Mouse (Mus musculus) testis, postnatal 10 days (tissue): Measurements from ENCODE around the gene Lgals9.

Experiments
- DNase-seq: peaks from one replicate; pipeline ENCODE4 v3.0.0; 2021; ENCODE audit warnings: low spot score

Gene Lgals9

DNA sequence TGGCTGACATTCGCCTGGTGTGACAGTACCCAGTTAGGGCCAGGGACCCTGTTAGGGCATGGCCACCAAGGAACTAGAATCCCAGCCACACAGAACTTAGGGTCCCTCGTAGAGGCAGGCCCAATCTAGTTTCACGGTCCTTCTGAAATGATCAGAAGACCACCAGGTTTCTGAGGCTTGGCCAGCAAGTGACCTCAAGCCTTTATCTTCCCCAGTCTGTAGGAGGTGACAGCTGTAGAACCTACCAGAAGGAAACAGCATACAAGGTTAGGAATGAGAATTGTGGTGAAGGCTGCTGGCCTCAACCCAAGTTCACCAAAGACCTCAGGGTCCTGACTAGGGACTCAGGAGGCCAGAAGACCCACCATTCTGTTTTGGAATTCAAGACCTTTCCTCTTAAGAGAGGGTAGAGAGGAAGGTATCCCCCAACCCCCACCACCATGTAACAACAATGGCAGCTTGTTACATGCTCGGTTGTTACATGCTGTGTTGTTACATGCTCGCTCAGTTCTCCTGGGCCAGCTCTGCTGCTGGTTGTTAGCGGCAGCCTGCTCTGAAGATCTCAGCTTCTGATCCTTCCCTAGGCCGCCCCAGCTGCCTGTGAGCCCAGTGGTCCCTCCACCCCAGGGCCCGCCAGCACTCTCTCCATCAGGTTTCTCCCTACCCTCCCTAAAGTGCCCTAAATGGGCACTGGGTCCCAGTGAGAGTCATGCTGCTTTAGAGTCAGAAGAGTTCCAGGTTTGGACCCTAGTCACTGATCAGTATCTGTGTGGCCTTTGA, 7.8 kb downstream of the Lgals9 start:
- DNase-seq = no peak

DNA sequence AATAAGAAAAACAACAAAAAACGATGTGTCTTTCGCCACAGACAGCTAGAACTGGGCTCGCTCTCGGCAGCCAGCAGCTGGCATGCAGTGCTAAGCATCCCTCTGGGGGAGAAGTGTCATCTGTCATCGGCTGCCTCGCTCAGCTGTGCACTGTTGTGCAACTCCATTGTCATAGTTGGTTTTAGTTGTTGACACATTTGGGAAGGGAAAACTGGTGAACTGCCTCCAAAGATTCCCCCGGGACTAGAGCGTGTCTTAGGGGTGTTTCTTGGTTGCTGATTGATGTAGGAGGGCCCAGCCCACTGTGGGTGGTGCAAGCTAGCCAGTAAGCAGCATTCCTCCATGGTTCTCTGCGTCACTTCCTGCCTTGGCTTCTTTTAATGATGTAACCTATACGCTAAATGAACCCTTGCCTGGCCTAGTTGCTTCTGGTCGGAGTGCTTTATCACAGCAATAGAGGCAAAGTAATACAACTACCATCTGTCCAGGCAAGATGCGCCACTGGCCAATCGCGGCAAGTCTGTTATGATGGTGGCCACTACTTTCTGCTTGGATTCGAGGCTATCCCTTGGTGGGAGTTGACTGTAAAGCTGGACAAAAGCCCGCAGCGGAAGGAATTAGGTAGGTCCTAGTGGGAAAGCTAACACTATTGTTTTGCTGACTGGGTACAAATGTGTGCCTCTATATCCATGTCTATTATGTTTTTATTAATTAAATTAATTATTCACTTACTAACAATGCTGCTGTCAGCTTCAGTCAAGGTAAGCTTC, 11.2 kb downstream of the Lgals9 start:
- DNase-seq = no peak

DNA sequence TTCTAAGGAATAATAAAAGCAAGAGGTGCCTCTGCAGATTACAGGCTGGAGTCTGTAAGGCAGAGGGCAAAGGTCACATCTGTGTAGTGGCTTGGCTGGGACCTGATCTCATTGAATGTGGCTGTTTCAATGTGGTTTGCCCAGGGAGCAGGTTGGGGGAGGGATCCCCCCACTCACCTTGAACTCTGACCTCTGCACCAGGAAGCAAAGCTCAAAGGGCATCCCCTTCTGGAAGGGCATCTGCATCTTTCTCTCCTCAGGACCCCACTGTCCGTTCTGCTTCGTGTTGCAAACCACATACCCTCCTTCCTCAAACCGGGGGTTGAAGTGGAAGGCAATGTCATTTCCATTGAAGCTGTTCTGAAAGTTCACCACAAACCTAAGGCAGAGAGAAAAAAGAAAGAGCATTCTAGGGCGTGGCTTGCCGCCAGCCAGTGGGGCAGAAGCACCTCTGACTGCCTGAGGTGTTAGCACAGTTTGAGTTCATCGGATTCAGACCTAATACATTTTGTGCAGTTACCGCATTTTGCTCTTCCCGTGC, 11.9 kb downstream of the Lgals9 start:
- no peak for DNase-seq

DNA sequence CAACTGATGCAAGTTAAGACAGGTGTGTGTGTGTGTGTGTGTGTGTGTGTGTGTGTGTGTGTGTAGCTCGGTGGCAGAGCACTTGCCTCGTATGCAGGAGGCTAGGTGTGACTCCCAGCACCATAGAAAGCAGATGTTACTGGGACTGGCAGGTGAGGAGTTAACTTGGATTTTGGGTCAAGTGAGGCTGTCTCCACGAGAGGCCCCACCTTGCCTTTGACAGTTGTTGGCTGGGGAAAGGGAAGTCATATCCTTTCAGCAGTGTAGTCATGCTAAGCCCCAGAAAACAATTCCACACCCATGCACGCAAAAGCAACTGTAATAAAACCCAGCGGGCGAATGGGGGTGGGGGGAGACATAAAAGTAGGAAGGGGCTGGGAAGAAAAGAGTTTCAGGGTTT, 12.4 kb downstream of the Lgals9 start:
- DNase-seq = no peak

DNA sequence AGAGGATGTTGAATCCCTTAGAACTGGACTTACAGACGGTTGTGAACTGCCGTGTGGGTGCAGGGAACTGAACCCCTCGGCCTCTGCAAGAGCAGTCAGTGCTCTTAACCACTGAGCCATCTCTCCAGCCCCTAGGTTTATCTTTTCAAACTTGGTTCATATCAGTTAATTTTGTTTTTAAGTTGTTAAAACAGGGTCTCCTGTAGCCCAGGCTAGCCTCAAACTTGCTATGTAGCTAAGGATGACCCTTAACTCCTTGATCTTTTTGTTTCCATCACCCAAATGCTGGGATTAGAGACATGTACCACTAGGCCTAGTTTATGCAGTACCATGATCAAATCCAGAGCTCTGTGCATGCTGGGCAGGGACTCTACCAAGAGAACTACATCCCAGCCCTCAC, 13.0 kb downstream of the Lgals9 start:
- DNase-seq = no peak

DNA sequence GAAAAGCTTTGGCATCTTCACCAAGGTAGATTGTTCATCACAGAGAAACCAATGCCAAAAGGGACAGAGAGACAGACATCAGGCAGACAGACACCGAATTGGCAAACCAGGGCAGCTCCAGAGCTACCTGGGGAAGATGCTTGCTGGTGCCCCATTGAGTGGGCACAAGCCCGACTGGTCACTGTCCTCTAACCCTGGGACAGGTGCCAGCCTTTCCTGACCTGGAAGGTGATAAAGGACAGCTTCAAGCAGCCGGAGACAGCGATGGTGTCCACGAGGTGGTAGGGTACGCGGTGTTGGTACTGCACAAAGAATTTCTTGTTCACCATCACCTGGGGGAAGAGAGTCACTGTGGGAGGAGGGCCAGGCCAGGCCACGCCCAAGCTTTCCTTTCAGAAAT, 13.7 kb downstream of the Lgals9 start:
- no peak for DNase-seq

DNA sequence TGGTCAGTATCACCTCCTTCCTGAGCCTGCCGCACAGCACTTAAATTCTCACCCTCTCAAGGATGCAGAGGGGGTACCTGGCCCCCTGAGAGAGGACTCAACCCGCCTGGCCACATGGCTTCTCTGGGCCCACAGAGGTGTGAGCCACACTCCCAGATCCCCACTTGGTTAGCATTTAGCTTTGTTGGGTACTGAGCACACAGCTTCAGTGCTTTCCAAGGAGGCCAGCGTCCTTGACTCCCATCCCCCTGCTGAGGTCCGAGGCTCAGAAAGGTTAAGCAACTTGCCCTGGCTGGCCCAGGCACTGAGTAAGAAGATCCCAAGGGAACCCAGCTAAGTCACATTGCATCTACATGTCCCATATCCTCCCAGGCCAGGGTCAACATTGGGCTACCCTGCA, 16.6 kb downstream of the Lgals9 start:
- DNase-seq = no peak

DNA sequence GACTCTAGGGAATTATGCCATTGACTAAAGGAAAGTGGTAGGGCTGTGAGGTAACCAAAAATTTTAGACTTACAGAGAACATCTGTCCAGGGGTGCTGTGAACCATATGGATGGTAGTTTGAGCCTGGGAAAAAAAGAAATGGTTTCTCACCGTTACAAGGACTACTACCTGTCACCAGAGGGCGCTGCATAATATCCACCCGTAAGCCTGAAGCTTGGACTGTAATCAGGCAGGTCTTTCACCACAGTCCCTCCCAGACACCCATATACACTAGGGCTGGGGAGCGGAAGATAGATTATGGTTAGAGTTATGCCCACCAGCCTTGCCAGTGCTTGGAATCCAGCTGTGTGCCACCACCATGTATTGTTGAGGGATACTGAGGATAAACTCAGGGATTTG, 17.4 kb downstream of the Lgals9 start:
- peak; percentile 71 for DNase-seq

DNA sequence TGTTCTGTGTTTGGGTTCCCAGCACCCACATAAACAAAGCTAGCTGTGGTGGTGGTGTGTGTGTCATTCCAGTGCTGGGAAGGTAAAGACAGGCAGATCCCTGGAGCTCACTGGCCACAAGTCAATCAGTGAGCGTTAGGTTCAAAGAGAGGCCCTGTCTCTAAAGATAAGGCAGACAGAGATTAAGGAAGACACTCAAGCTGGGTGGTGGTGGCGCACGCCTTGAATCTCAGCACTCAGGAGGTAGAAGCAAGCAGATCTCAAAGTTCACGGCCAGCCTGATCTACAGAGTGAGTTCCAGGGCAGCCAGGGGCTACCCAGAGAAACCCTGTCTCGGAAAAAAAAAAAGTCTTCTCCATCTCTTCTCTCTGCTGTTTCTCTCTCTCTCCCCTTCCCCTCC, 23.5 kb downstream of the Lgals9 start:
- no peak for DNase-seq

DNA sequence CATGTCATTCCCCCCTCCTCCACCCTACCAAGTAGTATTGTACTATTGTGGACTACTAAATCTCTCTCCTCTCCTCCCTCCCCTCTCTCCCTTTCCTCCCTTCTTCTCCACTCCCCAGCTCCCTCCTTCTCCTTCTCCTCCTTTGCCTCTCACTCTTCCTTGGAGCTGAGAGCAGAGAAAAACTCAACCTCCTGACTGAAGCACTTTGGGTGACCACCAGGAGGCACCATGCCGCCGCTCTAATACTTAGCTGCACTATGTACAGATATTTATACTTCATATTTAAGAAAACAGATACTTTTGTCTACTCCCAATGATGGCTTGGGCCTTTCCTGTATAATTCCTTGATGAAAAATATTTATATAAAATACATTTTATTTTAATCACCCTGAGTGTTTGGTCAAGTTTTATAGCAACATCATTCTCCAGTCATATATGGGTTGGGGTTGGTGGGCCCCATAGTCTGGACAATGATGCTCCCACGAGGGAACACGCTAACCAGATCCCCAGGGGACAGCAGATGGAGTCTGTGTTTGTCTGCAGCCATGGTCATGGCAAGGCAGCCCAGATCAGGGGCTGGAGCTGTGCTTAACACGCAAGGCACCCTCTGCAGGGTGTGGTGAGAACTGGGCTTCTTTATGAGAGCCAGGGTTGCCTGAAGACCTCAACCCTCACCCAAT, 24.8 kb downstream of the Lgals9 start:
- peak; percentile 76 for DNase-seq

DNA sequence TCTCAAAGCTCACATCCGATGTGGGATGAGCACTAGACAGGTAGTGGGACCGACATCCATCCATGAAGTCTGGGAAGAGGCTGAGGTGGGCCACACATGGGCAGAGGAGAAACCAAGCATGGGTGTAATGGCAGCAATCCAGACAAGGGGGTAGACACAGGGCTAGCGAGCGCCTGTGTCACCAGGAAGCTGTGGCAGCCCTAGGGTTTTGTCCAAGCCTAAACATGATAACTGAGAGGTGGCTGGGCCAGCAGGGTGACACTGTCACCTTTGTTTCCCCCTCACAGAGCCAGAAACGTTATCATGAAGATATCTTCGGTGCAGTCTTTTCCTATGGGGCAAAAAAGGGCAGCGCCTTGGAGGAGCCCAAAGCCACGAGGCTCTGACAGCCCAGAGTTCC, 25.4 kb downstream of the Lgals9 start:
- no peak for DNase-seq

DNA sequence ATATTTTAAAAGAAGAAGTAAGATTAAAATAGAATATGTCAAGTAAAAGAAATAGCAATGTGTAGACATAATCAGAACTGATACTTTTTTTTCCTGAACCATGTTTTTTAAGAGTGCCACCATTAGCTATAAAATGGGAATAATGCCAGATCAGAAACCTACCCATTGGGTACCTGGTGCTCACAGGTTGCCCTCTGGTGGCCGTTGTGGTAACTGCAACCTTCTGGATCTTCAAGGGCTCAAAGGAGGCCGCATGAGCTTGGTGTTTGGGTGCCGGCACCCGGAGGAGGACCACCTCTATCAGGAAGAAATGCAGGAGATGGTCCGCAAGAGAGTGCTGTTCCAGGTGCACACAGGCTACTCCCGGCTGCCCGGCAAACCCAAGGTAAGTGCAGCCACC, 28.5 kb downstream of the Lgals9 start:
- DNase-seq = peak; percentile 88

DNA sequence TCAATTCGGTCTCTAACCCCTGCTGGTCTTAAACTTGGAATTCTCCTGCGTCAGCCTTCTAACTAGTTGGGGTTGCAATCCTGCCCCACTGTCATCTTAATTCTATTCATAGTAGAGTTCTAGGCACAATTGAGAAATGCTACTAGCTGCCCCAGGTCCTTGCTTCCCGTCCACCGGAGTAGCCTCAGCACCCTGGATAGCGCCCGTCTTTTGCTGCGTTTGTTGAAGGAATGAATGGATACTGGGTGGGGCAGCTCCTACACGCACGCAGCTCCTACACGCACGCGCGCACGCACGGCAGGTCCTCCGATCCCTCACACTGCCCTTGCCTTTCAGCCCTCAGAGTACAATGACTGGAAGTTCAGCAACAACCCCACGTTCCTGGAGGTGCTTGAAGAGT, 32.3 kb downstream of the Lgals9 start:
- DNase-seq = peak; percentile 83

DNA sequence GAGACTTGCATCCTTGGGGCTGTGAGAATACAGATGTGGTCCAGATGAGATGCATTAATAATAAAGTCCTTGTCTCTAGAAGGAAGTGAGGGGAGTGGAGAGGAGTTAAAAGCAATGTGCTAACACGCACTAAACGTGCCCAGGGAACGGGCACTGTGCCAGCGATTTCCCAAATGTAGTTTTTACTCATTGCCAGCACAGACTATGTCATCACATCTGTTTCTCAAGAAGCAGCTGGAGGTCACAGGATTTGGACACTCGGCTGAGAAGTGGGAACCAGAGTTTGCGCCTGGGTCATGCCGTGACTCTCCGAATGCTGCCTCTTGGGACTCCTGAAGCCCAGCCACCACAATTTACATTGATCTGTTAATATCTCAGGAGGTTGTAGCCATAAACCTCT, 34.4 kb downstream of the Lgals9 start:
- no peak for DNase-seq

DNA sequence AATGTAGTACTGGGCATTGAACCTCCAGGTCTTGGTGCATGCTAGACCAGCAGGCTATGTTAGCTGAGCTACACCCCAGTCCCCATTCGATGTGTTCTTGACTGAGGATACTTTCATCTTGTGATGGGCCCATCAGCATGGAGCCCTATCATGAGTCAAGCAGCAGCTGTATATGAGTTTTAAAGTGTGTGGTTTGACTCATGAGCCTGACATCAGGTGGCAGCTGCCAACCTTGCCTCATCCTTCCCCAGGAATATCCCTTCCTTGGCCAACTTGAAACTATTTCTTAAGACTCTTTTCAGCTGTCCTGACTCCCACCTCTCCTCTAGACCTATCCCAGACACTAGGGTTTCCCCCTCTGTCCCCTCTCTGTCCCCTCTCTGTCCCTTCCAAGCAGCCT, 41.7 kb downstream of the Lgals9 start:
- no peak for DNase-seq

DNA sequence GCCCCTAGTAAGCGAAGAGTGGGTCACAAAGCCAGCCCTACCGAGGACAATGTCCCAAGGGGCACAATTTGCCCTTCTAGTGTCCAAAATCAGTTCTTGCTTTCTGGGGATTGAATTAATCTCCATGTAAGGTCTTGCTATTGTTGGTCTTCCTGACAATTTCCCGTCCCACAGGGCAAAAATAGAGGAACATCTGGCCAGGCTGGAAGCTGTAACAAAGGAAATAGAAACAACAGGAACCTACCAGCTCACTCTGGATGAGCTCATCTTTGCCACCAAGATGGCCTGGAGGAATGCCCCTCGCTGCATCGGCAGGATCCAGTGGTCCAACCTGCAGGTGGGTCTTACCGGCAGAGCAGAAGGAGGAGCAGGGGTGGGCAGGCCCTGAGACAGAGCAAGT, 49.6 kb downstream of the Lgals9 start:
- no peak for DNase-seq

DNA sequence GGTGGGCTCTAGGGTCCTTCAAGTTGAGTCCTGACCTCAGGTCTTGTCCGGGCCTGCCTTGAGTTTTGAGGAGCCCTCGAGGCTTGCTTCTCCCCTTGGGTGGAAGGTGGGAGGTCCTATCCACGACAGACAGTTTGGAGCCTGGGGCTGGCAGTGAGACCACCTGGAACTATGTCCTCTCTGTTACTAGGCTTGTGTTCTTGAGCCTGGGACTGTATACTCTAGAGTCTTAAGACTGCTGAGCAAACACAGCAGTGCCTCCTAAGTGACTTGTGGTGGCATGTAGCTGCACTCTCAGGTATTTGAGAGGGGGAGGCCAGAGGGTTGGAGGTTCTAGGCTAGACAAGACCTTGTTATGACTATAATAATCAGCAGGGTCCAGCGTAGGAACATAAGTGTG, 50.0 kb downstream of the Lgals9 start:
- no peak for DNase-seq

DNA sequence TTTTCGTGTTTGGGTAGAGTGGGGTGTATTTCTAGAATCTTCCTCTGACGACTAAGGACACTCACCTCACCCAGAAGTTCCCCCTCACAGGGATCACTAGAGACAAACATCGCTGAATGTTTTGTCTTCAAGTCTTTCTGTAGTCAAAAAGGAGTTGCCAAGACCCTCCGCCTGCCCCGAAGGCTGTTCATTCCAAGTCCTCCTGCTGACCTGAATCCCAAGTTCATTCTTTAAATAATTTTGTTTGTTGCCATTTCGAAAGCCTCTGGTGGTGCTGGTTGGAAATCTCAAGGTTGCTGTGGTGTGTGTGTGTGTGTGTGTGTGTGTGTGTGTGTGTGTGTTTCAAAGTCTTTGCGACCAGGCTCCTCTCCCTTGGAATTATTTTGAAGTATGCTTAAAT, 50.4 kb downstream of the Lgals9 start:
- no peak for DNase-seq

DNA sequence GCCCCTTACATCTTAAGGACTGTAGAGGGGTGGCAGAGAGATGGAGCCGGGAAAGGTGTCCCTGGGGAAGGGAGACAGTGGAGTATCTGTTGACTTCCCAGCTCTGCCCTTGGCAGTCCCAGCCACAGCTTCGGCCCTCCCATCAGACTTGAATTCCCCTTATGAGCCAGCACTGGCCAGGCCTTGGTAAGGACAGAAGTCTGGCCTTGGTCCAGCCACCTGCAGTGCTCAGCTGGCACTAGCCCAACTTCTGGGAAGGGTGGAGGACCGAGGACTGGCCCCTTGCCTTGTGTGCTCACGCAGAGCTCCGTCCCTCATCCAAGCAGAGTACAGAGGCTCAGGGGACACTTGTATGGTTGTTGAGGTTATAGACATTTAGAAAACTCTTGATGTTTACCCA, 55.4 kb downstream of the Lgals9 start:
- DNase-seq = peak; percentile 57

DNA sequence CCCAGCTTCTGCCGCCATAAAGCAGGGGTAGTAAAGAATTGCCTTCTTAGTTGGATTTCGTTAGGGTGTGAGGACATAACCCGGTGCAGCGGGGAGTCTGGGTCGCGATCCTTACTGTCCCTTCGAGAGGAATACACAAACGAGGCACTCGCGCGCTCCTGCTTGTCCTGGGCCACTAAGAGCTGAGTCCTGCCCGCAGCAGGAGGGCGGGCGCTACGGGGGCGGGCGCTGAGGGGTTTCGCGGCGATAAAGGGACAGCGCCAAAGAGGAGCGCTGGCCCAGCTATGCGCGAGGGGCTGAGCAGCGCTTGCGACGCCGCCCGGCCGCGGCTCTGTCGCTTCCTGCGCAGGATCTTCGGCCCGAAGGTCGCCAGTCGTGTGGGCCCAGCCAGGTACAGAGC, 59.8 kb downstream of the Lgals9 start:
- peak; percentile 48 for DNase-seq

DNA sequence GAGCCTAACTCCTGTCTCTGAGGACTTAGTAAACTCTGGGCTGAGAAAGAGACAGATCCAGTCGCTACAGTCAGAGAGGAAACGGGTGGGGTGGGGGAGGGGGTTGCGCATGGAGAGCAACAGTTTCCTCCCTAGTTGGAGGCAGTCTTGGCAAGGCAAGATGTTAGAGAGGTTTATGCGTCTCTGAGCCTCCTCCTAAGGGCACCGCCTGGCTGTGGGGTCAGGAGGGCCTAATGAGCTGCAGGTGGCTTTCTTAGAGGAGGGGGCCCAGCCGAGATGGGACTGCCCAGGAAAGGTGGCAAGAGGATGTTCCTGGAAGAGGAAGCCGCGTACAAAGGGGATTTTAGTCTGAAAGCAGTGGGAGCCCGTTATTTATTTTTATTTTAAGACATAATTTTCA, 60.6 kb downstream of the Lgals9 start:
- no peak for DNase-seq

DNA sequence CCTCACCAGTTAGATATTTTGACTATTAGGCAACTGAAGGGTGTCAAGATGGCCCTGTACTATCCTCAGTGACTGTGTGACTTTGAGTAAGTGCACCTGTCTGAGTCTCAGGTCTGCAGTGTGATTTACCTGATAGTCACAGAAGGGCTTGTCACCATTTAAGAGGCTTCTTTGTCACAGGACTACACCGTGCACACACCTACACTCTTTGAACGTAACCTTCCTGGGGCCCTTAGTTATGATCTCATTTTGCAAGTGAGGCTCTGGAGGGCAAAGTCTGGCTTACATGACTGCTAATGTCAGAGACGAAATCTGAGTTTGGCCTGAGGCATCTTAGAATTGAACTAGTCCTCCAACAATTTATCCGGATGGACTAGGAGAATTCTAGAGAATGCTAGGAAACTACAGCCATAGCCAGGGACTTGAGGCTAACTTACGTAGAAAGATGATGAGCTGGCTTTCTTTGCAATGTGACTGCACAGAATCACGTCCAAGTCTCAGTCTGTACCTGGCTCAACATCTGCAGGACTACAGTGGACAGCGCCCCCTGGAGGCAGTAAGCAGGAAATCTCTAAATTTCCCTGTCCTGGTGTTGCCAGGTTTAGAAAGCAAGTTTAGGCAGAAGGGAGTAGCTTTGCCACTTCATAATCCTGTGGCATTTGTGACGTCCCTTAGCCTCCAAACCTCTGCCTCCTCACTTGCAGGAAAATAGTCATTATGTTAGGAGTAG, 61.9 kb downstream of the Lgals9 start:
- peak; percentile 66 for DNase-seq
